Mouse (Mus musculus): ENCODE data around the gene Tesc. TPM values are rescaled to one million over a fixed set of nuclear protein-coding genes. Genes with fewer than 3 reads are reported as not detected.

Tesc gene
- 10 to 100 TPM; 88.5 to 90.3 TPM for total RNA-seq (2021)
- long read RNA-seq, experiment 1, transcript Tesc-202 (8 exons, 981 nt) = minor isoform, 12 of 180 reads
- long read RNA-seq, experiment 1, transcript Tesc-203 (7 exons, 994 nt) = minor isoform, 32 of 180 reads
- long read RNA-seq, experiment 1, transcript Tesc-201 (8 exons, 1,031 nt) = major isoform, 105 of 180 reads
- long read RNA-seq, experiment 1, partial matches to known transcripts = 12 of 180 reads
- long read RNA-seq, experiment 1, other reads (novel, unspliced or antisense) = 19 of 180 reads
- long read RNA-seq, experiment 2, transcript Tesc-203 (7 exons, 994 nt) = minor isoform, 31 of 152 reads
- long read RNA-seq, experiment 2, transcript Tesc-201 (8 exons, 1,031 nt) = major isoform, 95 of 152 reads
- long read RNA-seq, experiment 2, transcript Tesc-202 (8 exons, 981 nt) = minor isoform, 13 of 152 reads
- long read RNA-seq, experiment 2, partial matches to known transcripts = 6 of 152 reads
- long read RNA-seq, experiment 2, other reads (novel, unspliced or antisense) = 7 of 152 reads

GRCm38 (mm10) chr5:118027698-118028190 lies at the start of gene Tesc:
Gene Tesc (plus strand): TSS chr5:118027743.
- DNase-seq (ENCODE audit: low spot score in 2 of 2) = peak in 1 of 2 experiments; percentile 56

- DNase-seq (ENCODE audit: low spot score in 2 of 2) = no peak
Measured at GRCm38 (mm10) chr5:117978159-117978697, 49.3 kb upstream of the Tesc start.

GRCm38 (mm10) chr5:117979082-117979481 lies 48.5 kb upstream of the Tesc start:
- DNase-seq (ENCODE audit: low spot score in 2 of 2) = no peak

- no peak for DNase-seq (ENCODE audit: low spot score in 2 of 2)
Measured at GRCm38 (mm10) chr5:117980921-117981320, 46.6 kb upstream of the Tesc start.

GRCm38 (mm10) chr5:117981943-117982342 lies 45.6 kb upstream of the Tesc start:
- DNase-seq (ENCODE audit: low spot score in 2 of 2) = no peak

GRCm38 (mm10) chr5:117986327-117986726 lies 41.2 kb upstream of the Tesc start:
- DNase-seq (ENCODE audit: low spot score in 2 of 2) = no peak

- DNase-seq (ENCODE audit: low spot score in 2 of 2) = no peak
Measured at GRCm38 (mm10) chr5:117987891-117988290, 39.7 kb upstream of the Tesc start.

- DNase-seq (ENCODE audit: low spot score in 2 of 2) = no peak
Measured at GRCm38 (mm10) chr5:117988367-117988766, 39.2 kb upstream of the Tesc start.

GRCm38 (mm10) chr5:117989773-117990172 lies 37.8 kb upstream of the Tesc start:
- DNase-seq (ENCODE audit: low spot score in 2 of 2) = no peak

GRCm38 (mm10) chr5:117990957-117991356 lies 36.6 kb upstream of the Tesc start:
- no peak for DNase-seq (ENCODE audit: low spot score in 2 of 2)

GRCm38 (mm10) chr5:117993550-117993949 lies 34.0 kb upstream of the Tesc start:
- peak in 1 of 2 experiments; percentile 55 for DNase-seq (ENCODE audit: low spot score in 2 of 2)

- no peak for DNase-seq (ENCODE audit: low spot score in 2 of 2)
Measured at GRCm38 (mm10) chr5:117995372-117995901, 32.1 kb upstream of the Tesc start.

- no peak for DNase-seq (ENCODE audit: low spot score in 2 of 2)
Measured at GRCm38 (mm10) chr5:117995911-117996310, 31.6 kb upstream of the Tesc start.

GRCm38 (mm10) chr5:117996581-117996980 lies 31.0 kb upstream of the Tesc start:
- no peak for DNase-seq (ENCODE audit: low spot score in 2 of 2)

- no peak for DNase-seq (ENCODE audit: low spot score in 2 of 2)
Measured at GRCm38 (mm10) chr5:117997434-117997970, 30.0 kb upstream of the Tesc start.

GRCm38 (mm10) chr5:117999061-117999460 lies 28.5 kb upstream of the Tesc start:
- DNase-seq (ENCODE audit: low spot score in 2 of 2) = no peak

GRCm38 (mm10) chr5:117999584-117999983 lies 28.0 kb upstream of the Tesc start:
- DNase-seq (ENCODE audit: low spot score in 2 of 2) = peak; percentile 53 to 73

GRCm38 (mm10) chr5:118002059-118002458 lies 25.5 kb upstream of the Tesc start:
- DNase-seq (ENCODE audit: low spot score in 2 of 2) = peak; percentile 72 to 77

- DNase-seq (ENCODE audit: low spot score in 2 of 2) = peak; percentile 69 to 76
Measured at GRCm38 (mm10) chr5:118004619-118005018, 22.9 kb upstream of the Tesc start.

GRCm38 (mm10) chr5:118005728-118006127 lies 21.8 kb upstream of the Tesc start:
- DNase-seq (ENCODE audit: low spot score in 2 of 2) = no peak

- DNase-seq (ENCODE audit: low spot score in 2 of 2) = no peak
Measured at GRCm38 (mm10) chr5:118008344-118008743, 19.2 kb upstream of the Tesc start.

GRCm38 (mm10) chr5:118010872-118011271 lies 16.7 kb upstream of the Tesc start:
- DNase-seq (ENCODE audit: low spot score in 2 of 2) = no peak
